Mouse (Mus musculus) lung, adult 18-20 months (tissue): ENCODE measurements at regions not wholly inside any gene's neighbourhood (a gene's known extent, or its start where the extent isn't known, plus 50 kb on each side); places are given as distances from the start of the nearest gene placed in this dataset.

Source experiments
- DNase-seq, 2 experiments: peaks; one replicate each; pipeline ENCODE4 v3.0.0; 2022; ENCODE audit warnings: mixed read lengths in 2 of 2

GRCm38 (mm10) chr16:93246825-93247224, 357.0 kb downstream of the Setd4 start:
- DNase-seq: no peak

- DNase-seq: no peak
These were observed 358.1 kb downstream of the Setd4 start for GRCm38 (mm10) chr16:93245738-93246137.

- DNase-seq: no peak
These were observed 365.0 kb downstream of the Setd4 start for GRCm38 (mm10) chr16:93238898-93239297.

GRCm38 (mm10) chr16:93238326-93238725, 365.5 kb downstream of the Setd4 start:
- DNase-seq: no peak

DNA sequence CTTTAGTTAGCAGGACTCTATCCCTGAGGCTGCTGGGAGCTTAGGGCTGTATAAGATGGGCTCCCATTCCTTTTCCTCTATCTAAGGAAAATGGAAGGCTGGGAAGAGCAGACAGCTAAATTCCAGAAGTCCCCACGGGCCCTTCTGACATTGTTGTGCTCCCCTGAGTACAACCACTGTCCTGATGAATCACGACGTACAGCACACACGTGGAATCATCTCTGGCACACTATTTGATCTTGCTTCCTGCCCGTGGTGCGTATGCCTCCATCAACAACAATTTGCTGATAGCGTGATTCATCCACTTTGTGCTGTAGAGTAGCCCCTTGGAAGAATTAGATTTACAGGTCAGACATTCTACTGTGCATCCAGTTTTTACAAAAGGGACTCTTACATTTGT, 378.2 kb downstream of the Setd4 start:
- no peak for DNase-seq

- DNase-seq: no peak
These were observed 378.7 kb downstream of the Setd4 start for GRCm38 (mm10) chr16:93225196-93225595.

GRCm38 (mm10) chr16:93219731-93220130, 384.1 kb downstream of the Setd4 start:
- no peak for DNase-seq

DNA sequence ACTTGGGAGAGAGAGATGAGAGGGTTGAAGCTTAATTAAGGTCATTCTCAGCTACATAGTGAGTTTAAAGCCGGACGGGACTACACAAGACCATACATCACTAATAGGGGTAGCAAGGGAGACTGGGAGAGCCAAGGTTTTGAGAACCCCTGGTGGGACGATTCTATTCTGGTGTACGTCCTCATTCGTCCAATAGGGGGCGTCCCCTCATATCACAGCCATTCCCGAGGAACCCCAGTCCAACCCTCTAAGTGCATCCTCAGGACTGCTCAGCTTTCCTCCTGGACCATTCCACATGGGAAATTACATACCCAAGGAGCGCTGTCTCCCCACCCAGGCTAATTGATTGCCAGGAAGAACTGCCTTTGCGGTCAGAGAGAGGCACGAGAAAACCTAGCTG, 385.5 kb downstream of the Setd4 start:
- DNase-seq: no peak

DNA sequence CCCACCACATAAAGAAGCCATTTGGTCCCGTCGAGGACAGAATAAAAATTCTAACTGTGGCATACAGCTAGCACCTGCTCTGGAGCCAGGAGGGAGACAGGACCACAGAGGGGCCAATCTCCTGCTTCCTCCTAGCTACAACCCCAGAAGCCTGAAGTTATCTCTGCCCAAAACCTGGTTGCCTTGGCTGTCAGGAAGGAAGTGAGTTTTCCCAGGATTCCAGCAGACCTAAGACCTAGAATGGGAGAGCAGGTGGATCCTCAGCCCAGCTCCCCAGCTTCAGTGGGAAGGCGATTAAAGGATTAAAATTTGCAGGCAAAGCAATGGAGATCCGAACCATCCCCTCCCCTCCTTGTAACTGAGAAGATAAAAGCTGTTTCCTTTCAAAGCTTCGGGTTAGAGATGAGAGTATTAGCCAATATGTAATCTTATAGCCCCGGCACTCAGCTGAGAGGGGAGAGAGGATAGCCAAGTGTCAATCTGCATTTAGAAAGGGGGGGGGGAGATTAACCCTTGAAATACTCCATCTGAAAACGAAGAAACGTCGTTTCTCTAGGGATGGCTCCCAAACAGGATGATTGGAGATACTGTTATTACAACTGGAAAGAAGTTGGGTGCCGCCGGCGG, 386.1 kb downstream of the Setd4 start:
- DNase-seq: no peak

- no peak for DNase-seq
These were observed 388.2 kb downstream of the Setd4 start for GRCm38 (mm10) chr16:93215630-93216029.

GRCm38 (mm10) chr16:93213618-93214017, 387.7 kb upstream of the Runx1 start:
- no peak for DNase-seq

DNA sequence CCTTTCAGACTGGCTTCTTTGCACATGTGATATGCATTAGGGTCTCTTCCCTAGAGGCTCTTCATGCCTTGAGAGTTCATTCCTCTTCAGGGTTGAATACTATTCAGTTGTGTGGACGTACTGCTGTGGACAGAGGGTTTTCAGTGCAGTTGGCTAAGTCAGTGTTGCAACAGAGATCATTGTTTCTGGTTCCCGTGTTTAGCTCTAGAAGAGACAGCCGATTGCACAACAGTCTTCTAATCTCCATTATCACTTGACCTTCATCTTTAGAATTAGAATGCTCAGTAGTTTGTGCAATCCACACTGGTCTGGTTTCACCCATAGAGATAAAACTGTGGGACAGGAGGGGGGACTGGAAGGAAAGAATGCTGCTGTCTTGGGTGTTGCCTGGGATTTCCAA, 381.7 kb upstream of the Runx1 start:
- DNase-seq: no peak

GRCm38 (mm10) chr16:93207217-93207616, 381.3 kb upstream of the Runx1 start:
- DNase-seq: no peak

DNA sequence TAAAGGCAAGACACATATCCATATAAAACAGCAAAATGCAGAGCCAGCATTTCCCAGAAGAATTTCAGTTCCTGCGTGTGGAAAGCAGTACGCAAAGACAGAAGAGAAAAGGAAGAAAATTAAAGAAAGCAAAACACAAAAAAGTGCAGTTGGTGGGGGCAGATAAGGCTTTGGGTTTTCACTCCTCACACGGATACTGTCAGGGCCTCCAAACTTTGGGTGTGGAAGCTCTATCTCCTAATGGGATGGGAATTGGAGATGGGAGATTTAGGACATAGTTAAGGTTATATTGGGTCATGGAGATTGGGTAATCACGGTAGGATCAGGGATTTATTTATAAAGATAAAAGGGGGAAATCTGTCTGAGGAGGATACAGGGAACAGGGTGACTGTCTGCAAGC, 380.4 kb upstream of the Runx1 start:
- no peak for DNase-seq

DNA sequence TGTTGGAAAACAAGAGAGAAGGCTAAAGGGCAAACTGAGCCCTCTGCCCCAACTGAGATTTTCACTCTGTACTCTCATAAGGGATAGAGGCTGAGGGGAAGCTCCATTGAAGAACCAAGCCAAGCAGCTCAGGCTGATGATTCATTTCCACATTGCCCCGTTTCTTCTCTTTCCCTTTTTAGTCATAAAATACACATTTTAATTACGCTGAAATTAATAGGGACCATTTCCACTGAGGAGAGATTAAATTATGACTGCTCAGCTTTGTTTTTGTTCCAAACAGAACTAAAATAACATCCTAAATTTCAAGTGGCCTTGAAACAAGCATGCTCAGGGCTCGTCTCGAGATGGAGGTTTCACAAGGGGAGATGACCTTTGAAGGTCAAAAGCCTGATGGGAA, 378.7 kb upstream of the Runx1 start:
- no peak for DNase-seq

DNA sequence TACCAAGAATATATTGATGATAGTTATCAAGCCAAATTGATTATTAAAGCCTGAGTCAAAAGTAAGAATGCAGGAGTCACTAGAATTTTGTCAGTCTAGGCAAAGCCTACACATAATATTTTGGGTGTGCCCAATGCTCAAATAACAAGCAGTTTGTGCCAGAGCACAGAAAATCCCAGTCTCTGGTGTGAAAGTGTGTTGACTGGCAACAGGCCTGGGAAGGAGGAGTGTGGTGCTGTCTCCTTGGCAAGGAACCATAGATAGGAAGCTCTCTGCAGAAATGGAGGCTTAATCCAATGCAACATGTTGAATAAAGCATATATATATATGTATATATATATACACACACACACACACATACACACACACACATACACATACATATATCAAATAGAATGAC, 376.6 kb upstream of the Runx1 start:
- no peak for DNase-seq

DNA sequence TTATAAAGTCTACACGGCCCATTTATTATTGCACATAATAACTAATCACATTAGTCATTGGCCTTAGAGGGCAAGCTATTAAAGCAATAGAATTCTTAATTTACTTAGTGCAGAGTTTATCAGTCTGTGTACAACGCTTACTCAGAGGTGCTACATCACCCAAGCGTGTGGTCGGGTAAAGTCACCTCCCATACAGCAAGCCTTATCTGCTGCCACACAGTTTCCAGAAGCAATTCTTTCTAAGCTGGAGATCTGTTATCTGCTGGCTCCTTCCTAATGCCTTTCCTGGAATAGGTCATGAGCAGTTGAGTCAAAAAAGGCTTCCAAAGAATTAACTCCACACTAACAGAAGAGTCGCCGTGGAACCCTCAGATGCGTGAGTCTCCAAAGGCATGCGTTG, 371.4 kb upstream of the Runx1 start:
- DNase-seq: no peak

GRCm38 (mm10) chr16:93193921-93194481, 368.1 kb upstream of the Runx1 start:
- no peak for DNase-seq

GRCm38 (mm10) chr16:93193263-93193662, 367.3 kb upstream of the Runx1 start:
- DNase-seq: no peak

GRCm38 (mm10) chr16:93192651-93193173, 366.8 kb upstream of the Runx1 start:
- peak in 1 of 2 experiments; percentile 9 for DNase-seq

- DNase-seq: no peak
These were observed 365.2 kb upstream of the Runx1 start for GRCm38 (mm10) chr16:93191174-93191573.

GRCm38 (mm10) chr16:93190301-93190700, 364.4 kb upstream of the Runx1 start:
- no peak for DNase-seq

GRCm38 (mm10) chr16:93189875-93190274, 363.9 kb upstream of the Runx1 start:
- no peak for DNase-seq

GRCm38 (mm10) chr16:93189412-93189811, 363.5 kb upstream of the Runx1 start:
- DNase-seq: peak in 1 of 2 experiments; percentile 20

GRCm38 (mm10) chr16:93186554-93186953, 360.6 kb upstream of the Runx1 start:
- no peak for DNase-seq
